Mouse (Mus musculus) ES-E14 (cell line): ENCODE measurements around the gene Ptpra.

Source experiments
- MAFK ChIP-seq: IDR thresholded peaks from 2 replicates; pipeline ENCODE4 v1.6.1; 2014; ENCODE audit warnings: mild to moderate bottlenecking, low read depth, low read length, inconsistent platforms; ENCODE audit not compliant: insufficient read depth
- ZC3H11A ChIP-seq: IDR thresholded peaks from 2 replicates; pipeline ENCODE4 v1.6.1; 2012; ENCODE audit warnings: low read depth, mild to moderate bottlenecking, inconsistent platforms, low read length, borderline replicate concordance
- ZNF384 ChIP-seq: IDR thresholded peaks from 2 replicates; pipeline ENCODE4 v1.6.1; 2012; ENCODE audit warnings: low read depth, low read length, inconsistent platforms

DNA sequence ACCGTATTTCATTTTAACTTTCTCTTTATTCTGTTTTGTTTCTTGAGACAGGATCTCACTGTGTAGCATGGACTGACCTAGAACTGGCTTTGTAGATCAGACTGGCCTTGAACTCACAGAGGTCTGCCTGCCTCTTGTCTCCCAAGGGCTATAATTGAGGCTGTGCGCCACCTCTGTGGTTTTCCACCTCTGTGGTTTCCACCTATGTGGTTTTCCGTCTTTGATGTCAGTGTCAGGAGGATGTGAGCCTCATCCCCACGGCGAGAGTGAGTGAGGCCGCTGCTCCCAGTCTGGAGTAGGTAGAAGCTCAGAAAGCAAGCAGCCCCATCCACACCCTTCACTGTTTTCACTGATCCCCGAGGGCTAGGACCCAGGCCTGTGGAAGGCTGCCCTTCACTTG, 104.8 kb downstream of the Ptpra start:
- TF ChIP-seq ZNF384 (no peak), ZC3H11A (no peak), MAFK (no peak)
